Mouse (Mus musculus): ENCODE data around the gene Ppp1r13b. TPM values are rescaled to one million over a fixed set of nuclear protein-coding genes. Genes with fewer than 3 reads are reported as not detected.

The Ppp1r13b gene
- polyA plus RNA-seq, 1 experiment from 2014 or later, result 15.5 TPM

DNA sequence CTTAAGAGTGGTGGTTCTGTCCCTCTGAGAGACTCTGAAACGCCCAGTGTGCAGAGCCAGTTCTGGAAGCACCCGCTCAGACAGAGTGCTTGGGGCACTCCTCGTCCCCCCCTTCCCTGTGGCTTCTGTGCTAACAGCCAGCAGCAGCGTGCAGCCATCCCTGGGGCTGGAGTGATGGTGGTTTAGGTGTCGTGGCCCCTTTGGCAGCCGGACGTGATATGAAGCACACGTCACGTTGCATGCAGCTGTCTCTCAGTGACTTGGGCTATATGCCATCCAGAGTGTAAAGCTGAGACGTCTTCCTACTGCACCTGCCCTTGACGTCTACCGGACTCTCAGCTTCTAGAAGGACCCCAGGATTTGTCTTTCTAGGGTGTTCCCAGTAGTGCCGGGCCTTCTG, 109.4 kb downstream of the Ppp1r13b start:
- Histone ChIP-seq H3K27me3 (ENCODE audit: control insufficient read depth, insufficient read depth, low read length) (no peaks in the 10 kb centered on the region), H3K4me2 (ENCODE audit: low read length) (no peak overlapping the region), H3K36me3 (ENCODE audit: control insufficient read depth, insufficient read depth, low read length) (peaks cover 90% of the 10 kb centered on the region), H3K4me1 (ENCODE audit: control insufficient read depth in 2 of 2, insufficient read depth in 2 of 2, low read length in 2 of 2) (0 out of 4 replicates have a peak, but pooled peaks cover 0 to 2% of the 10 kb centered on the region in 2 experiments), H3K9ac (ENCODE audit: low read length) (no peak overlapping the region), H3K9me3 (ENCODE audit: control insufficient read depth, low read length) (no peaks in the 10 kb centered on the region), H3K27ac (replicated peaks in 1 of 2; ENCODE audit: control insufficient read depth in 1 of 2, insufficient read depth in 1 of 2, low read depth in 2 of 2, low read length in 2 of 2) (no peak overlapping the region), H3K4me3 (ENCODE audit: control insufficient read depth in 1 of 2, insufficient read depth in 1 of 2, low read depth in 1 of 2, low read length in 2 of 2) (no peak overlapping the region)
- WGBS, result 91% methylated on average over 13 of the region's 13 CpGs
- ATAC-seq (ENCODE audit: insufficient number of reproducible peaks, insufficient read depth, low FRiP score, low read depth), result no peak

DNA sequence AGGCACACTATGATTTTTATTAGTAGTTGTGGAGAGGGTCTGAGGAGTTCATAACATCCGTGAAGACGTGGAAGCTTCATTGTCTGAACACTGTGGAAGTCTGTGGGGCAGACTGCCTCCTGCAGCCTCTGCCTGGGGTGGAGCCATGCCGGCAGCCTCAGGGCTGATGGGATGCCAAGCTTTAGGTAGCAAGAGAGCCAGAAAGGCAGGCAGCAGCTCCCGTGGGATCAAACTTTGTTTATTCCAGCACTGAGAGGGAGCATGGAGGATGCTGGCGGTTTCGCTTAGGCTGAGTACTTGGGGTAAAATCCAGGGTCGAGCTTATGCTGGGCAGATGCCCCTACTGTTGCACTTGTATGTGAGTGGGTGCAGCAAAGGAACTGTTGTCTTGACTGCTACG, 110.7 kb downstream of the Ppp1r13b start:
- H3K36me3 ChIP-seq (ENCODE audit: control insufficient read depth, insufficient read depth, low read length), result peaks cover 90% of the 10 kb centered on the region
- WGBS, result 91% methylated on average over 8 of the region's 8 CpGs
- H3K4me1 ChIP-seq (ENCODE audit: control insufficient read depth in 2 of 2, insufficient read depth in 2 of 2, low read length in 2 of 2), result 0 out of 4 replicates have a peak, but pooled peaks cover 0 to 2% of the 10 kb centered on the region in 2 experiments
- no peak overlapping the region for H3K9ac ChIP-seq (ENCODE audit: low read length)
- no peak overlapping the region for H3K27ac ChIP-seq (replicated peaks in 1 of 2; ENCODE audit: control insufficient read depth in 1 of 2, insufficient read depth in 1 of 2, low read depth in 2 of 2, low read length in 2 of 2)
- no peak overlapping the region for H3K4me3 ChIP-seq (ENCODE audit: control insufficient read depth in 1 of 2, insufficient read depth in 1 of 2, low read depth in 1 of 2, low read length in 2 of 2)
- no peaks in the 10 kb centered on the region for H3K27me3 ChIP-seq (ENCODE audit: control insufficient read depth, insufficient read depth, low read length)
- no peaks in the 10 kb centered on the region for H3K9me3 ChIP-seq (ENCODE audit: control insufficient read depth, low read length)
- no peak for ATAC-seq (ENCODE audit: insufficient number of reproducible peaks, insufficient read depth, low FRiP score, low read depth)
- no peak overlapping the region for H3K4me2 ChIP-seq (ENCODE audit: low read length)

- Histone ChIP-seq H3K27me3 (ENCODE audit: control insufficient read depth, insufficient read depth, low read length) (no peaks in the 10 kb centered on the region), H3K27ac (replicated peaks in 1 of 2; ENCODE audit: control insufficient read depth in 1 of 2, insufficient read depth in 1 of 2, low read depth in 2 of 2, low read length in 2 of 2) (no peak overlapping the region), H3K4me3 (ENCODE audit: control insufficient read depth in 1 of 2, insufficient read depth in 1 of 2, low read depth in 1 of 2, low read length in 2 of 2) (no peak overlapping the region), H3K9ac (ENCODE audit: low read length) (no peak overlapping the region), H3K4me2 (ENCODE audit: low read length) (no peak overlapping the region), H3K36me3 (ENCODE audit: control insufficient read depth, insufficient read depth, low read length) (peaks cover 91% of the 10 kb centered on the region), H3K4me1 (ENCODE audit: control insufficient read depth in 2 of 2, insufficient read depth in 2 of 2, low read length in 2 of 2) (0 out of 4 replicates have a peak, but pooled peaks cover 0 to under 1% of the 10 kb centered on the region in 2 experiments), H3K9me3 (ENCODE audit: control insufficient read depth, low read length) (no peaks in the 10 kb centered on the region)
- WGBS, result 89% methylated on average over 28 of the region's 28 CpGs
- ATAC-seq (ENCODE audit: insufficient number of reproducible peaks, insufficient read depth, low FRiP score, low read depth), result no peak
Observed at GRCm38 (mm10) chr12:111795180-111795895, 112.6 kb downstream of the Ppp1r13b start.

DNA sequence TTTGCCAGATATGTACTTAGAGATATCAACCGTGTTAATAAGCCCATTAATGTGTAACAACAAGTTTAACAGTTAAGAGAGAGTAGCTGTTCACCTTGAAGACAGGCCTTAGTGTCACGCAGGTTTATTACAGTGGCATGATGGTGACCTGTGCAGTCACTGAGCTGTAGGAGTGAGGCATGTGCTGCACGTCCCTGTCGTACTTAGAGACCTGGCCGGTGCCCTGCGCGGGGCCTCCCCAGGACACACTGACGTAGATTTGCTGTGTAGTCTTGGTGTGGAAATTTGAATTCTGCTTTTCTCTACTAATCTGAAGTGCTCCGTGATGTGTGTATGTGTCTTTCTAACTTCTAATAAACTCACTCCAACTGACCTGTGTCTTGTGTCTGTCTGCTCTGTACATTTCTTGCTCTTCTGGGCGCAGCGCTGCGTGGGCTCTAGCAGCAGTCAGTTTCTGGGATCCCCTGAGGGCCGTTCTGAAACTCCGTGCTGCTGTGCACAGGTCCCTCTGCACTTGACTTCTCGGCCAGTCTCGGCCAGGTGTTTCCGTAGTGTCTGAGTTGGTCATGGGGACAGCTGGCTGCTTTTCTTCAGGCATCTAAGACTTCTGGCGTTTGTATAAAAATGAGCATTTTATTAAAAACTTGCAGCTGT, 113.3 kb downstream of the Ppp1r13b start:
- H3K27ac ChIP-seq (replicated peaks in 1 of 2; ENCODE audit: control insufficient read depth in 1 of 2, insufficient read depth in 1 of 2, low read depth in 2 of 2, low read length in 2 of 2), result no peak overlapping the region
- H3K9ac ChIP-seq (ENCODE audit: low read length), result no peak overlapping the region
- H3K4me3 ChIP-seq (ENCODE audit: control insufficient read depth in 1 of 2, insufficient read depth in 1 of 2, low read depth in 1 of 2, low read length in 2 of 2), result no peak overlapping the region
- no peak overlapping the region for H3K4me2 ChIP-seq (ENCODE audit: low read length)
- H3K27me3 ChIP-seq (ENCODE audit: control insufficient read depth, insufficient read depth, low read length), result no peaks in the 10 kb centered on the region
- no peaks in the 10 kb centered on the region for H3K9me3 ChIP-seq (ENCODE audit: control insufficient read depth, low read length)
- peaks cover 98% of the 10 kb centered on the region for H3K36me3 ChIP-seq (ENCODE audit: control insufficient read depth, insufficient read depth, low read length)
- 92% methylated on average over 18 of the region's 18 CpGs for WGBS
- no peaks in the 10 kb centered on the region for H3K4me1 ChIP-seq (ENCODE audit: control insufficient read depth in 2 of 2, insufficient read depth in 2 of 2, low read length in 2 of 2)
- ATAC-seq (ENCODE audit: insufficient number of reproducible peaks, insufficient read depth, low FRiP score, low read depth), result no peak

- Histone ChIP-seq H3K4me2 (ENCODE audit: low read length) (no peak overlapping the region), H3K9me3 (ENCODE audit: control insufficient read depth, low read length) (no peaks in the 10 kb centered on the region), H3K9ac (ENCODE audit: low read length) (no peak overlapping the region), H3K4me3 (ENCODE audit: control insufficient read depth in 1 of 2, insufficient read depth in 1 of 2, low read depth in 1 of 2, low read length in 2 of 2) (no peak overlapping the region), H3K27me3 (ENCODE audit: control insufficient read depth, insufficient read depth, low read length) (no peaks in the 10 kb centered on the region), H3K4me1 (ENCODE audit: control insufficient read depth in 2 of 2, insufficient read depth in 2 of 2, low read length in 2 of 2) (no peaks in the 10 kb centered on the region), H3K27ac (replicated peaks in 1 of 2; ENCODE audit: control insufficient read depth in 1 of 2, insufficient read depth in 1 of 2, low read depth in 2 of 2, low read length in 2 of 2) (0 out of 4 replicates have a peak overlapping the region, but pooled peaks of 1 of the 2 experiments have one; percentile 17), H3K36me3 (ENCODE audit: control insufficient read depth, insufficient read depth, low read length) (peaks cover 100% of the 10 kb centered on the region)
- ATAC-seq (ENCODE audit: insufficient number of reproducible peaks, insufficient read depth, low FRiP score, low read depth), result no peak
- 60% methylated on average over 22 of the region's 22 CpGs for WGBS
Observed at GRCm38 (mm10) chr12:111794102-111794501, 113.8 kb downstream of the Ppp1r13b start.

- Histone ChIP-seq H3K4me2 (ENCODE audit: low read length) (no peak overlapping the region), H3K4me1 (ENCODE audit: control insufficient read depth in 2 of 2, insufficient read depth in 2 of 2, low read length in 2 of 2) (no peaks in the 10 kb centered on the region), H3K4me3 (ENCODE audit: control insufficient read depth in 1 of 2, insufficient read depth in 1 of 2, low read depth in 1 of 2, low read length in 2 of 2) (no peak overlapping the region), H3K27ac (replicated peaks in 1 of 2; ENCODE audit: control insufficient read depth in 1 of 2, insufficient read depth in 1 of 2, low read depth in 2 of 2, low read length in 2 of 2) (no peak overlapping the region), H3K9ac (ENCODE audit: low read length) (no peak overlapping the region), H3K9me3 (ENCODE audit: control insufficient read depth, low read length) (no peaks in the 10 kb centered on the region), H3K36me3 (ENCODE audit: control insufficient read depth, insufficient read depth, low read length) (peaks cover 100% of the 10 kb centered on the region), H3K27me3 (ENCODE audit: control insufficient read depth, insufficient read depth, low read length) (no peaks in the 10 kb centered on the region)
- WGBS, result 91% methylated on average over 13 of the region's 13 CpGs
- no peak for ATAC-seq (ENCODE audit: insufficient number of reproducible peaks, insufficient read depth, low FRiP score, low read depth)
Observed at GRCm38 (mm10) chr12:111791474-111792104, 116.3 kb downstream of the Ppp1r13b start.

DNA sequence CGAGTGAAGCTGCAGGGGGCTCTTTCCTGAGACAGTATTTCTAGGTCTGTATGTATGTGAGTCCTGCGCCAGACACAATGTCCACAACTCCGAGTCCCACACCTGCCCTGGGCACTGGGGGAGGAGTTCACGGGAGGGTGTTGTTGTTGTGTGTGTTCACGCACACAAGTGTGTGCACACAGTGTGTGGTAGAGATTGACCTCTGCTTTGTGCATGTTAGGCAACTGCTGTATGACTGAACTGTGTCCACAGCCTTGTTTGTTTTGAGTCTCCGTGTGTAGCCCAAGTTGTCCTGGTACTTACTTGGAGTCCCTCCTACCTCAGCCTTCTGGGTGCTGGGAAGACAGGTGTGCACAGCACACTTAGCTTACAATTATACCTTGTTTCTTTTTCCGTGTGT, 117.3 kb downstream of the Ppp1r13b start:
- no peak overlapping the region for H3K9ac ChIP-seq (ENCODE audit: low read length)
- no peaks in the 10 kb centered on the region for H3K9me3 ChIP-seq (ENCODE audit: control insufficient read depth, low read length)
- H3K4me3 ChIP-seq (ENCODE audit: control insufficient read depth in 1 of 2, insufficient read depth in 1 of 2, low read depth in 1 of 2, low read length in 2 of 2), result no peak overlapping the region
- no peak overlapping the region for H3K4me2 ChIP-seq (ENCODE audit: low read length)
- H3K27me3 ChIP-seq (ENCODE audit: control insufficient read depth, insufficient read depth, low read length), result no peaks in the 10 kb centered on the region
- WGBS, result 88% methylated on average over 7 of the region's 7 CpGs
- peaks cover 100% of the 10 kb centered on the region for H3K36me3 ChIP-seq (ENCODE audit: control insufficient read depth, insufficient read depth, low read length)
- H3K4me1 ChIP-seq (ENCODE audit: control insufficient read depth in 2 of 2, insufficient read depth in 2 of 2, low read length in 2 of 2), result no peaks in the 10 kb centered on the region
- ATAC-seq (ENCODE audit: insufficient number of reproducible peaks, insufficient read depth, low FRiP score, low read depth), result no peak
- no peak overlapping the region for H3K27ac ChIP-seq (replicated peaks in 1 of 2; ENCODE audit: control insufficient read depth in 1 of 2, insufficient read depth in 1 of 2, low read depth in 2 of 2, low read length in 2 of 2)

Data from heart, embryonic 14.5 days (tissue).